ENCODE assay signal across 14 mouse cellular contexts in genomic region chr5:99218385-99218784, GRCm38 (mm10).
DNase-seq lines count a peak whose midpoint lies in the region; ATAC-seq lines count a peak whose summit lies in the region.
"Had no signal": no experiment of that assay in that cellular context is flagged by ENCODE, and none has a peak within 500 bp of the region (broad histone marks: within the 10 kb centered on the region; RNA-seq: fewer than 3 reads in every experiment).

No protein-coding gene starts in this region.

- no peak overlapping the region for H3K4me2 ChIP-seq in forebrain, embryonic 12.5 days
- H3K4me2 ChIP-seq: liver, embryonic 15.5 days had no signal

- no peaks in the 10 kb centered on the region for H3K9me3 ChIP-seq in forebrain, embryonic 12.5 days
- H3K9me3 ChIP-seq in forebrain, embryonic 10.5 days: peaks cover 4% of the 10 kb centered on the region; the same call in 1 of the 2 replicates
- H3K9me3 ChIP-seq: liver, embryonic 15.5 days had no signal

- H3K4me1 ChIP-seq in forebrain, embryonic 12.5 days: peaks cover 13% of the 10 kb centered on the region; the same call in 1 of the 2 replicates
- H3K4me1 ChIP-seq in forebrain, embryonic 10.5 days: peaks cover 16% of the 10 kb centered on the region
- H3K4me1 ChIP-seq: liver, embryonic 15.5 days had no signal

- H3K36me3 ChIP-seq in forebrain, embryonic 12.5 days (replicated peaks): peaks cover 59% of the 10 kb centered on the region
- H3K36me3 ChIP-seq in forebrain, embryonic 10.5 days (replicated peaks): peaks cover 64% of the 10 kb centered on the region

- peak overlapping the region; percentile 9; the same call in 1 of the 2 replicates for H3K27ac ChIP-seq in forebrain, embryonic 12.5 days
- H3K27ac ChIP-seq in forebrain, embryonic 10.5 days: no peak overlapping the region
- H3K27ac ChIP-seq: heart, adult 2 months; liver, embryonic 15.5 days had no signal

- no peaks in the 10 kb centered on the region for H3K27me3 ChIP-seq in forebrain, embryonic 12.5 days
- no peaks in the 10 kb centered on the region for H3K27me3 ChIP-seq in forebrain, embryonic 10.5 days (ENCODE audit: poor library complexity, severe bottlenecking)
- H3K27me3 ChIP-seq: liver, embryonic 15.5 days had no signal

- WGBS in forebrain, embryonic 12.5 days: 73% methylated on average over 5 of the region's 5 CpGs
- 82% methylated on average over 5 of the region's 5 CpGs for WGBS in forebrain, embryonic 10.5 days

- H3K9ac ChIP-seq in forebrain, embryonic 12.5 days: no peak overlapping the region
- H3K9ac ChIP-seq: liver, embryonic 15.5 days had no signal

- ATAC-seq in forebrain, embryonic 12.5 days (ENCODE audit: low FRiP score): no peak
- ATAC-seq: inflammation-experienced regulatory T-cells, adult 6 months had no signal

- no peak for DNase-seq in forebrain, embryonic 10.5 days (ENCODE audit: extremely low spot score, low spot score)
- DNase-seq in layer of hippocampus, adult 8-10 months (ENCODE audit: low spot score in 2 of 2): peak; percentile 25 to 31
- no peak for DNase-seq in layer of hippocampus, adult 9-10 months (ENCODE audit: low spot score)
- DNase-seq in right cerebral cortex, postnatal 10 days (ENCODE audit: low spot score in 2 of 2): peak; percentile 48 to 63
- DNase-seq in right cerebral cortex, postnatal 14 days: no peak
- DNase-seq in spleen, adult 12 weeks (ENCODE audit: low spot score): no peak
- no peak for DNase-seq in adrenal gland, postnatal 36 days
- DNase-seq: cerebellum, adult 9-10 months; embryo, embryonic 11 days; heart, adult 2 months; kidney, postnatal 25 days had no signal

- no peak overlapping the region for H3K4me3 ChIP-seq in forebrain, embryonic 12.5 days (replicated peaks)
- H3K4me3 ChIP-seq in forebrain, embryonic 10.5 days: no peak overlapping the region
- H3K4me3 ChIP-seq: heart, adult 2 months; liver, embryonic 15.5 days had no signal

Comparison
In these comparisons a context has a peak if more than half of its experiments do, and no peak if none do; other contexts are left out.
1. DNase-seq: peak in layer of hippocampus, adult 8-10 months (2 of 2) and right cerebral cortex, postnatal 10 days (2 of 2); none in forebrain, embryonic 10.5 days (single experiment), layer of hippocampus, adult 9-10 months (single experiment), right cerebral cortex, postnatal 14 days (single experiment), spleen, adult 12 weeks (single experiment) and adrenal gland, postnatal 36 days (0 of 2).